Mouse (Mus musculus): ENCODE data around the gene Pilrb2.
"Not testable (repeated sequence)": the region's sequence is repeated elsewhere in the genome, so short reads cannot be mapped to it uniquely, and the experiment has no call there.

Pilrb2 gene

DNA sequence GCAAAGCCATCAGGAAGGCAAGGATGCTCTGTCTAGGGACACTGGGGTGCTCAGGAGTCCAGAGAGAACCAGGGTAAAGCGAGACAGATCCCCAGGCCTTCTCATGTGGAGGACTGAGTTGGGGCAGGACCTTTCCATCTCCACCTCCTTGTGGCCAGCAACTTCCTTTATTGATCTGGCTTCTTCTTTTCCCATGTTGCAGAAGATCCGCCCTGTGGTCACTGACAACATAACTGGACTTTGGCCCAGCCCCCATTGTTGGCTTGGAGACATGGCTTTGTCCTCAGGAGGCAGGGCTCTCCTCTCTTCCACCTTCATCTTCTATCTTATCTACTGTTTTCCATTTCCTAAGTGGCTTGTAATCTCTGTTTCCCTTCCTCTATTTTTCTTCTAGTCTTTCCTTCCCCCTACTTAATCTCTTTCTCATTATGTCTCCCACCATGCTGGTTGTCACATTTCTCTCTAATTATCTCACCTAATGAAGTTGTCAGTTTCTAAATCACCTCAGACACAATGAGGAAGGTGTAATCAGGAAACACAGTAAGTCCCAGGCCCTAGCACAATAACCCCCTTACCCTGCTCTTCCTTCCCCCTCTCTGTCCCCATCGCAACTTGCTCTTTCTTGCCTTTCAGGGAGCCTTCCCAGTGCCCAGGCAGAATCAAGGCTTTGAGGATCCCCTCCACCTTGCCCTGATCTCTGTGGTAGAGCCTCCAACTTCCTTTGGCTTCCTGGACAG, at the start of gene Pilrb2:
Pilrb2 (minus strand) TSS at position 172 of the 737 bp plus-strand sequence.
- not testable (repeated sequence) for DNase-seq

DNA sequence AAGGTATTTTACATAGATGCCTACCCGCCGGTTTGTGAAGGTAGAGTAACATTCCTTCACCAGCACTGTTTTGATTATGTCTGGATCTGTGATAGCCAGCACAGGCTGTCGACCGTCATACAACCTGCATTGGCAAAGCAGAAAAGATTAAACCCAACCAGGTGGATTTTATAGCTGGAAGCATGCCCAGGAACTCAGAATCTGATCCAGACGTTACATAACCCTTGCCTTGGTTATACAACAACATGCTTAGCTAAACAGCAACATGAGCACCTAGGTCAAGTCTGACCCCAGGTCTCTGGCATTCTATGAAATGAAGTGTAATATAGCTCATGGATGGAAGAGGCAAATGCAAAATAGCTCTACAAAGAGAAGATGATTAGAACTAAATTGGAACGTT, 43.9 kb upstream of the Pilrb2 start:
- DNase-seq: no peak

DNA sequence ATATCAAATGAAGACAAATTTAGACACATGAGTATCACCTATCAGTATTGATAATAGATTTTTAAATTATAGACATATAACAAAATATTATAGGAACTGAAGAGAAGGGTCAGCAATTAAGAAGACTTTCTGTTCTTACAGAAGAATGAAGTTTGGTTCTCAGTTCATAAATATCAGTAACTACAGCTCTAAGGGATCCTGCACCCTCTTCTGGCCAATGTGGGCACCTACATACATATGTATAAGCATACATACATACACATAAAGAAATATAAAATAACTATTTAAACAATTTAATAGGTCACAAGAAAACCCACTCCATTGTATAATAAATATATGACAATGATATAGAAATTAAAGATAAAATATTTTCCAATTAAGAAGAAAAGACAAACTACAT, 42.9 kb upstream of the Pilrb2 start:
- DNase-seq: no peak

DNA sequence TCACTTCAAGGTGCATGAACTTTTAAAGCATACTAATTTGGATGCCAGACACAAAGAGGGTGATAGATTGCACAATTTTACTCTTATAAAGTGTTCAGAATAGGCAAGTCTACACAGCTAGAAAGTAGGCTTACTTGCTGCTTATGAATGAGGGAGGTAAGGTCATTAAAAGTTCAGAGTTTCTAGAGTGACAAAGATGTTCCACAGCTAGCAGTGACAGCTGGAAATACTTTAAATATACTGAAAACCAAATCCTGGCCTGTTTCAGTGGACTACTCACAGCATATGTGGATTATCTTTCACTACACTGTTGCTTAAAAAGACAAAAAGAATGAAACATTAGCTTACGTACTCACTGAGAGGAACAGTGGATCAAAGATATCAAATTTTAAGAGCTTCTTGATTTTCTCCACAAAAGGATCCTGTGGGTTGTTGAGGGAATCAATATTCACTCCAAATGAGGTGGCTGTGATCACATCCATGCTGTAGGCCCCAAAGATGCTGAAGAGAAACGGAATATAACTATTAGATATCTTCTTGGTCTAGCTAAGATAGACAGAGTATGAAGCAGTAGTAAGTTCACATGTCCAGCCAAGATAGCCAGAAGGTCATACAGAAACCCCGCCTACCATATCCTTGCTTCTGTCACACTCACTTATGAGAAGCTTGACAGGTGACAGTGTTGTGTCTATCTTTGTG, 38.1 kb upstream of the Pilrb2 start:
- DNase-seq: no peak

DNA sequence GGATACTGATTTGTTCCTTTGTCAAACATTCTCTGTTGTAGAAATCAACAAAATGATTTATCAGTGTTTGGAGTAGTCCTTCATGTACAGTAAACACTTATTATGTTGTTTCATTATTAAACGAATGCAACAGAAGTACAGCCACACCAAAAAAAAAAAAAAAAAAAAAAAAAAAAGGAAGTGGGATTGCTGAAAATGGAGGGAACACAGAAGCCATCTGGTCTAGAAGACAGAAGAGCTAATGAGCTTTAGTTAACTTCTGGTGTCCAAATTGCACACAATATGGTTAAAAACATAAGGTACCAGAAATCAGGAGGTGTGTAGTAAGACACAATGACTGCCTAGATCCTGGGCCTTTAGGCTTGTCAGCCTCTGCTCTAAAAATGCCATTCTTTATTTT, 26.2 kb upstream of the Pilrb2 start:
- no peak for DNase-seq

DNA sequence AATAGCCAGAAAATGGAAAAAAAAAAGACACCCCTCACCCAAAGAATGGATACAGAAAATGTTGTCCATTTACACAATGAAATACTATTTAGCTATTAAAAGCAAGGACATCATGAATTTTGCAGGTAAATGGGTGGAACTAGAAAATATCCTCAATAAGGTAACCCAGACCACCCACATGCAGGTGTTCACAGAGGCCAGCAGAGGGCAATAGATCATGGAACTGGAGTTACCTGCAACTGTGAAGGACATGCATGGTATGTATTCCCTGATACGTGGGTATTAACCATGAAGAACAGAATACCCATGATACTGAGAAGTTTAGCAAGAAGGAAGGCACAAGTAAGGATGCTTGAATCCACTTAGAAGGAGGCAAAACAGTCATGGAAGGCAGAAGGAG, 21.3 kb upstream of the Pilrb2 start:
- peak; percentile 7 for DNase-seq

DNA sequence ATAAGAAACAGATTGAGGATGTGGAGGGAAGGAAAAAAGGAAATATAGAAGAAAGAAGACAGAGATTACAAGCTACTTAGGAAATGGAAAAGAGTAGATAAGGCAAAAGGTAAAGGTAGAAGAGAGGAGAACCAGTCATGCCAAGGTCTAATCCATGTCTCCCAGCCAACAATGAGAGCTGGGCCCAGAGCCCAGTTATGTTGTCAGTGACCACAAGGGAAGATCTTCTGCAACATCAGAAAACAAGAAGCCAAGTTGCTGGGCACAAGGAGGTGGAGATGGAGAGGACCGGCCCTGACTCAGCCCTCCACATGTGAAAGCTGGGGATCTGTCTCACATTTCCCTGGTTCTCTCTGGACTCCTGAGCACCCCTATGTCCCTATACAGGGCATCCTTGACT, 16.1 kb upstream of the Pilrb2 start:
- DNase-seq: no peak

DNA sequence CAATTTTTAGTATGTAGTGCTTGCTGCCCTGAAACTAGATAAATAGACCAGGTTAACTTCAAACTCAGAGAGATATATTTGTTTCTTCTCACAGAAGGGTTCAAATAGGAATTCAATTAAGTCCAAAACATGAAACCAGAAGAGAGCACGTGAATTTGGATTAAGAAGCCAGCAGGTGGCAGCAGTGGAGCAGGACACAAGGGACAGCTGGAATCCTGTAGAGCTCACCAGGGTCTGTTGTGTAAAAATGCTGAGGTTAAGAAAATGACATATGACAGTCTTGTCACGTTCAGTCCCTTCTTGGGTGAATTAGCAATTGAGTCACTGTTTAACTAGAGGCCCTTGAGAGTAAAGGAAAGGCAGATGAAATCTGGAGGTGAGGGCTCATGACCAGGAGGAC, 14.3 kb upstream of the Pilrb2 start:
- peak; percentile 68 for DNase-seq

DNA sequence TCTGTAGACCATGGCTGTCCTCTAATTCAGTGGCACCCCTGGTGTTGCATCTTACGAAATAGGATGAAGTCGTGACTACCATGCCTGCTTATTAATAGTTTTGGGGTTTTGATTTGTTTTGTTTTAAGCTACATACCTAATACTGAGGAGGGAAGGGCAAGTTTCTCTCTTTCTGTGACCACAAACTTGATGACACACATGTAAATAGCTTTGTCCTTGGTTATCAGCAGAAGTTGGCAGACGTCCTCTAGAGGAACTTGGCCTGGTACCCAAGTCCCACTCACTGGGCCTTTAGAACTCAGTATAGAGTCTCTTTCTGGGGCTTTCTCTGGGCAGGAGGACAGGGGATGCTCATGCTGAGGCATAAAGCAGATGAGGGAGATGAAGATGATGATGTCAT, 11.7 kb upstream of the Pilrb2 start:
- no peak for DNase-seq

DNA sequence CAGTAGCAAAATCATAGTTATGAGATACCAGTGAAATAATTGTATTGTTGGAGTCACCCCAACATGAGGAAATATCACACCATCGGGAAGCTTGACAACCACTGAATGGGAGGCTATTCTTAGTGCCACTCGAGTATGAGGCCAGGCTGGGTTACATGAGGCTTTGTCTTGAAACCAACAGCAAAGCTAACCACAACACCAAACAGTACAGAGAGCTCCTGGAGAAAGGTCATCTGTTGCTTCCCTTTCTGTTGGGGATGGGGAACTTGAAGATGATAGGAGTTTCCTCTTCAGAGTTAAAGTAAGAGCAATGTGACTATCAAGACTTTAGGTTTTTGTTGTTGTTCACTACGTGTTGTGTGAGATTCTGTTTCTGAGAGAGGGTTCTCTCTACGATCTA, 11.3 kb upstream of the Pilrb2 start:
- DNase-seq: no peak

DNA sequence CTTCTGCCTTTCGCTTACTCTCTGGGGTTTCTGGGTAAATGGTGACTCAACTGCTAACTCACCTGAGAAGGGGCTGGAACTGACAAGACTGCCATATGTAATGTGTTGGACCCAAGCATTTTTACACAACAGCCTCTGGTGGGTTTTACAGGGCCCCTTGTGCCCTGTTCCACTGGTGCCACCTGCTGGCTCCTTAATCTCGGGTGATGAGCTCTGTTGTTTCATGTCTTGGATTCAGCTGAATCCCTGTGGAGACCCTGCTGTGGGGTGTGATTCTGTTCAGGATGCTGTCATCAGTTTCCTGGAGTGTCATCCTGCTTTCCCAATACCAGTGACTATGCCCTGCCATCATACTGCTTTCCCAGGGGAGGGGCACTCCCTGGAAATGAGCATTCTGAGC, 6.2 kb upstream of the Pilrb2 start:
- DNase-seq: peak; percentile 24

DNA sequence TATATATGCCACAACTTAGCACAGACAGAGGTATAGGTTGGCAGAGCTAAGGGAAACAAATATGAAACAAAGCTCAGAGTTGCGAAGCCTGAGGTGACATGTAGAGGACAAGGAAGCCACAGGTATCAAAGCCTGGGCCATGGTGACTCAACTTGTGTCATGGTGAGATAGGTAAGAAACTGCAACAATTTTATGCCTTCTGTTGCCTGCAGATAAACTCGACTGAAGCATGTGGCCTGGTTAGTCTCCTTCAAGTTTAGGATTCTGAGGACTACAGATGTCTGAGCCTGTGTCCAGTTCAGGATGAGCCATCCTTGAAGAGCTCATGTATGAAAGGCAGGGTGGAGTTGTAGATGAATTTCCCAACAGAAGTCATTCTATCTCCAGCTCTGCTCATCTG, 3.4 kb upstream of the Pilrb2 start:
- DNase-seq: no peak

DNA sequence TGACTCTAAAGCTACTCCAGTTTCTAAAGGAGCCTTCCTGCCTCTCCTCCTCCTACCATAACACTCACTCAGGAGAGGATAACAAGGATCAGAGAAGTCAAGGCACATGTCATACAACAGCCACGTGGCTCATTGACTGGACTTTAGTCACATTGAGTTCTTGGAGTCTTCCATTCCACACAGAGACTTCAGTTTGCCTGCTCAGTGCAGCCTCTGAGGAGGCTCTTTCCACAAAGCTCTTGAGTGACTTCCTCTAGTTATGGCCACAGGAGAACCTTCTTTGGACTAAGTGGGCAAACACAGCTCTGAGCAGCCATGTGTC, 727 bp upstream of the Pilrb2 start:
- DNase-seq: not testable (repeated sequence)

DNA sequence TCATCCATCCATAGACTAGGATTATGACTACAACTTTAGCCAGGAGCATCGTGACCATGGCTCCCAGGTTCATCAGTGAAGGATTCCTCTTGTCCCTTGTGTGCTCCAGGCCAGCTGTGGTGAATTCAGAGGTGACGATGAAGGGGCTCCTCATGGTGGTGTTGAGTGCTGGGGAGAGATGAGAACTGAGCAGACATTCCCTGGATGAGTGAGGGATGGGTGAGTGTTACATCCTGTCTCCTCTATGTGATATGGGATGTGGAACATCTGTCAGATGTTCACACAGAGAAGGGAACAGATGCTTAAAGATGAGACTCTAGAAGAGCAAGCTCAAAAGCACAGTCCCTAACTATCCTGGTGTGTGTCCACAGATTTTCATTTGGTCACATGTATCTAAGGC, 3.0 kb downstream of the Pilrb2 start:
- not testable (repeated sequence) for DNase-seq

DNA sequence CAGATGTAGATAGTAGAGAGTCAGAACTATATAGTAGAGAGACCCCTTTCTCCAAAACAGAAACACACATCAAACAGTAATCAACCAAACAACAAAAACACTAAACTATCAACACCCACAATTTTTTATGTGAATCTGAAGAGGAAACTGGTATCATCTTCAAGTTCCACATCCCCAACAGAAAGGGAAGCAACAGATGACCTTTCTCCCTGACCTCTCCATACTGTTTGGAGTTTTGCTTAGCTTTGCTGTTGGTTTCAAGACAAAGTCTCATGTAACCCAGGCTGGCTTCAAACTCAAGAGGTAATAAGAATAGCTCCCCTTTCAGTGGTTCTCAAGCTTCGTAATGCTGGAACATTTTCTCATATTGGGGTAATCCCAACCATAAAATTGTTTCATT, 7.6 kb downstream of the Pilrb2 start:
- DNase-seq: not testable (repeated sequence)

DNA sequence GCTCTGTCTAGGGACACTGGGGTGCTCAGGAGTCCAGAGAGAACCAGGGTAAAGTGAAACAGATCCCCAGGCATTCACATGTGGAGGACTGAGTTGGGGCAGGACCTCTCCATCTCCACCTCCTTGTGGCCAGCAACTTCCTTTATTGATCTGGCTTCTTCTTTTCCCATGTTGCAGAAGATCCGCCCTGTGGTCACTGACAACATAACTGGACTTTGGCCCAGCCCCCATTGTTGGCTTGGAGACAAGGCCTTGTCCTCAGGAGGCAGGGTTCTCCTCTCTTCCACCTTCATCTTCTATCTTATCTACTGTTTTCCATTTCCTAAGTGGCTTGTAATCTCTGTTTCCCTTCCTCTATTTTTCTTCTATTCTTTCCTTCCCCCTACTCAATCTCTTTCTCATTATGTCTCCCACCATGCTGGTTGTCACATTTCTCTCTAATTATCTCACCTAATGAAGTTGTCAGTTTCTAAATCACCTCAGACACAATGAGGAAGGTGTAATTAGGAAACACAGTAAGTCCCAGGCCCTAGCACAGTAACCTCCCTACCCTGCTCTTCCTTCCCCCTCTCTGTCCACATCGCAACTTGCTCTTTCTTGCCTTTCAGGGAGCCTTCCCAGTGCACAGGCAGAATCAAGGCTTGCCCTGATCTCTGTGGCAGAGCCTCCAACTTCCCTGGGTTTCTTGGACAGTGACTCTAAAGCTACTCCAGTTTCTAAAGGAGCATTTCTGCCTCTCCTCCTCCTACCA, 13.5 kb downstream of the Pilrb2 start, which contains the start of gene Pilrb1:
Pilrb1 (minus strand) TSS at position 147 of the 751 bp plus-strand sequence.
- not testable (repeated sequence) for DNase-seq

DNA sequence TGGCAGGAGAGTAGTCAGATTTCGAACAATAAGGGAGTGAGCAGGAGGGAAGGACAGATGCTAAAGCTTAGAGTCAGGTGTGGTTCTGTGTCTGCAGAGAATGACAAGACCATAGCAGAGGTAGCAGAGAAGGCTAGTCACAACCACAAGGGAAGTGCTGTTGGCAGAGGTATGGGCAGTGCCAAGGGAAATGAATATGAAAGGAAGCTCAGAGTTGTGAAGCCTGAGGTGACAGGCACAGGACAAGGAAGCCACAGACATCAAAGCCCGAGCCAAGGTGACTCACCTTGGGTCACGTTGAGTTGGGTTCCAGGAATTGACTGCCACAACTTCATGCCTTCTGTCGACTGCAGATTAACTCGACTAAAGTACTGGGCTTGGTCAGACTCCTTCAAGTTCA, 14.7 kb downstream of the Pilrb2 start:
- DNase-seq: not testable (repeated sequence)

DNA sequence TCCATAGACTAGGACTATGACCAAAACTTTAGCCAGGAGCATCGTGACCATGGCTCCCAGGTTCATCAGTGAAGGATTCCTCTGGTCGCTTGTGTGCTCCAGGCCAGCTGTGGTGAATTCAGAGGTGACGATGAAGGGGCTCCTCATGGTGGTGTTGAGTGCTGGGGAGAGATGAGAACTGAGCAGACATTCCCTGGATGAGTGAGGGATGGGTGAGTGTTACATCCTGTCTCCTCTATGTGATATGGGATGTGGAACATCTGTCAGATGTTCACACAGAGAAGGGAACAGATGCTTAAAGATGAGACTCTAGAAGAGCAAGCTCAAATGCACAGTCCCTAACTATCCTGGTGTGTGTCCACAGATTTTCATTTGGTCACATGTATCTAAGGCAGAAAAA, 16.7 kb downstream of the Pilrb2 start:
- DNase-seq: not testable (repeated sequence)

DNA sequence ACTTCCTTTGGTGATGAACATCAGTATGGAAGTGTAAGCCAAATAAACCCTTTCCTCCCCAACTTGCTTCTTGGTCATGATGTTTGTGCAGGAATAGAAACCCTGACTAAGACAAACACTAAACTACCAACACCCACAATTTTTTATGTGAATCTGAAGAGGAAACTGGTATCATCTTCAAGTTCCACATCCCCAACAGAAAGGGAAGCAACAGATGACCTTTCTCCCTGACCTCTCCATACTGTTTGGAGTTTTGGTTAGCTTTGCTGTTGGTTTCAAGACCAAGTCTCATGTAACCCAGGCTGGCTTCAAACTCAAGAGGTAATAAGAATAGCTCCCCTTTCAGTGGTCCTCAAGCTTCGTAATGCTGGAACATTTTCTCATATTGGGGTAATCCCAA, 21.3 kb downstream of the Pilrb2 start:
- DNase-seq: not testable (repeated sequence)

DNA sequence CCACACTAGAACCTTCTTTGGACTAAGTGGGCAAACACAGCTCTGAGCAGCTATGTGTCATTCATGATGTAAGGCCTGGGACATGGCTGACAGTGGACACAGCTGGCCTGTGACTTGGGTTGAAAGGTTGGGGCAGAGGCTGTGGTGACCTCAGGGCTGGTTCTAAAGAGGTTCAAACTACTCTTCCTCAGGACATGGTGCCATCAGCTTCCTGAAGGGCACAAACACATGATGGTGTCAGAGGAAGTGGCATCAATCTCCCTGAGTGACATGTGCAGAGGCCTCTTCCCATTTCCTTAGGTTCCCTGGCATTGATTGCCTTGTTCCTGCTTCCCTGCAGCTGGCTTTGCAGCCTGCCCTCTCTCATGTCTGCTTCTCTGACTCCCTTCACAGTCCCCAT, 34.5 kb downstream of the Pilrb2 start:
- not testable (repeated sequence) for DNase-seq

DNA sequence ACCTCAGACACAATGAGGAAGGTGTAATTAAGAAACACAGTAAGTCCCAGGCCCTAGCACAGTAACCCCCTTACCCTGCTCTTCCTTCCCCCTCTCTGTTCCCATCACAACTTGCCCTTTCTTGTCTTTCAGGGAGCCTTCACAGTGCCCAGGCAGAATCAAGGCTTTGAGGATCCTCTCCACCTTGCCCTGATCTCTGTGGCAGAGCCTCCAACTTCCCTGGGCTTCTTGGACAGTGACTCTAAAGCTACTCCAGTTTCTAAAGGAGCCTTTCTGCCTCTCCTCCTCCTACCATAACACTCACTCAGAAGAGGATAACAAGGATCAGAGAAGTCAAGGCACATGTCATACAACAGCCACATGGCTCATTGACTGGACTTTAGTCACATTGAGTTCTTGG, 35.0 kb downstream of the Pilrb2 start:
- no peak for DNase-seq

DNA sequence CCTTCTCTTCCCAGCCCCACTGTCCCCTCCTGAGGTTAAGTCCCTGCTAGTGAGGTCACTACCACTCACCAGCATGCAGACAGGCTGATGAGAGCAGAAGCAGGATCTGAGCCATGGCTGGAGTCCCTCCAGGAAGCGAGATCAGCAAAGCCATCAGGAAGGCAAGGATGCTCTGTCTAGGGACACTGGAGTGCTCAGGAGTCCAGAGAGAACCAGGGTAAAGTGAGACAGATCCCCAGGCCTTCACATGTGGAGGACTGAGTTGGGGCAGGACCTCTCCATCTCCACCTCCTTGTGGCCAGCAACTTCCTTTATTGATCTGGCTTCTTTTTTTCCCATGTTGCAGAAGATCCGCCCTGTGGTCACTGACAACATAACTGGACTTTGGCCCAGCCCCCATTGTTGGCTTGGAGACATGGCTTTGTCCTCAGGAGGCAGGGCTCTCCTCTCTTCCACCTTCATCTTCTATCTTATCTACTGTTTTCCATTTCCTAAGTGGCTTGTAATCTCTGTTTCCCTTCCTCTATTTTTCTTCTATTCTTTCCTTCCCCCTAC, 35.6 kb downstream of the Pilrb2 start, which contains the start of gene Pilra:
Pilra (minus strand) TSS at position 316 of the 555 bp plus-strand sequence.
- not testable (repeated sequence) for DNase-seq

DNA sequence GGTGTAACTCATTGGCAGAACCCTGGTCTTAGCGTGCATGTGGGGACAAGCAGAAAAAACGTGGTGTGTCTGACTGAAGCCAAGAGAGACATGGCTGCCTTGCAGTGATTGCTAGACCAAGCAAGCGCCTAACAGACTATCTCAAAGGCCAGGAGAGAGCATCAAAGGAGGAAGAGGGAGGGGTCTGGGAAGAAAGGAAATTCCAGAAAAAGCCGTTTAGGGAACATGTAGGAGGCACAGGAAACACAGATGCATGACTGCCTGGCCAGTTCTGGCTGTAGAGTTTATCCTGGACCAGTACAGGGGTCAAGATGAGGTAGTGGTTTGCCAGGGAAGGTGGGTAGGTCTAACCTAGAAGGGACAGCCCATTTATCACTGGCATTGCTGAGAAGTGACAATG, 38.1 kb downstream of the Pilrb2 start:
- no peak for DNase-seq
